Mouse (Mus musculus) fat pad, adult 2 months (tissue): ENCODE results near the gene Myo9a.
"Not testable (repeated sequence)": the region's sequence is repeated elsewhere in the genome, so short reads cannot be mapped to it uniquely, and the experiment has no call there.

Source experiments
- DNase-seq: peaks from one replicate; pipeline ENCODE4 v3.0.0-alpha.2; 2011; ENCODE audit warnings: low read depth, low spot score; ENCODE audit errors: extremely low read depth

The Myo9a gene

DNA sequence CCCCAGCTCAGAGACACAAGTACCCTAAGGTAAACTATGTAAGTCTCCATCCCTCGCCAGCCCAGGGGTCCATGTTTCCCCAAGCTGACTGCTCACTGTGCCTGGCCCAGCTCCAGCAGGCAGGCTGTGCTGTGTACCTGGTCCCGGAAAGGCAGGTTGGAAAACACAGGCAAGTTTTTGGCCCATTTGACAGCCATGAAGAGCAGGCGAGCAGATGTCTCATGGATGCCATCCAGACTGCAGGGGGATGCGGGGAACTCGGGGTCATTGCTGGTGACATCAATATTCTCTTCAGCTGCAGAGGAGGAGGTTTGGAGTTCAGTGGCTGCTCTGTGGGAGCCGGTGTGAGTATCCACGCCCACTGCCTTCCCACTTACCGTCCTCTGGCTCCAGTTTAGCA, 197.5 kb downstream of the Myo9a start:
- no peak for DNase-seq

DNA sequence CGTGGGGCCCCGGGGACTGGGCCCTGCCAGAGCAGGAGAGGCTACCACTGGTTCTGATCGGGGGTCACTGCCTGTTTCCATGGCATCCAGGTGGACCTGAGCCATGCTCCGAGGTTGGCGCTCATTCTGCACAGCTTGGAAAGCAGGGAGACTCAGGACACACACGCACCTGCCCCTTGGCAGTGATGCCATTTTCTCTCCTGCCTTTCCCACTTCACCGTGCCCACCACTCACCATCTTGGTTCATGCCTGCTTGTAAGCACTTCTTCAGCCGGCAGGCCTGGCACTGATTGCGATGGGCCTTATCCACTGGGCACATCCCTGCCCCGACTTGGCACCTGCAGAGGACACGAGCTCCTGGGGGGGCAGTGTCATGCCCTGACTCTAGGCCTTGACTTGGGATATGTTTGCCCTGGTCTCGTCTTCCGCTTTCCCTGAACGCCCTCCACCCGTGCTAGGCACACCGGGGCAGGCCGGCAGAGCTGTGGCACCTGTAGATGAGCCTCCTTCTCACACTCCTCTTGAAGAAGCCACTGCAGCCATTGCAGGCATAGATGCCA, 198.1 kb downstream of the Myo9a start:
- DNase-seq, result no peak

DNA sequence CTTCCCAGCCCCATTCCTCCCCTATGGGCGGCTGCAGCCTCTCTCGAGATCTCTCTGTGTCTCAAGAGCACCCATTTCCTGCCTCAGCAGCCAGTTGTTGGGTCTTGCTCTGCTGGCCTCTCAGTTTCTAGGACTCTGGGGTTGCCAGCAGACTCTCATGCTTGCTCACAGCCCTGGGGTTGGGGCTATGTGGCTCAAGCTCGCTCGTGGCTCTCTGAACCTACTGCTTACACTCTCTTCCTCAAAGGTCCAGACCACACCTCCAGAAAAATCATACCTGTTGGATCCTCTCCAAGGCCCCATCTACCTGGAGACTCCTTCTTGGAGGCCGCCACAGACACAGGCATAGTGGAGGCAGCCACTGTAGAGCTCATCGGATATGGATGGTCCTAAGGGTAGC, 198.8 kb downstream of the Myo9a start:
- DNase-seq, result no peak

DNA sequence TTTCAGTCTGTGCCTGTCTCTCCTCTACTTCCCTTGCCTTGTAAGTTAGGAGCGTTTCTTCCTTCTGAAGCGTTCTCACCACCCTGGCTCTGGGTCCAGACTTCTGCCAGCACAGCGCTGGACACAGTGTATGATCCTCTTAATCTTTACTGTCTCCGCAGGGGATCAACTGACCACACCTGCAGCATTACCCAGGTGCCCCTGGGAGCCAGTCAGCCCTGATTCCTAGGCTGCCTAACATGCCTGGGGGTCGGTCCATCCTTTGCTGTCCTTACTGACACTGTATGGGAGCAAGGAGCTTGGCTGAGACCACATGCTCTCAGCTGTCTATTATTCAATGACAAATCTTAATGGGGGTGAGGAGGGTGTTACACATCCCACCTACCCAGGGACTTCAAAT, 199.3 kb downstream of the Myo9a start:
- DNase-seq, result no peak

- no peak for DNase-seq
Observed at GRCm38 (mm10) chr9:59951001-59951750, 200.5 kb downstream of the Myo9a start.

GRCm38 (mm10) chr9:59951943-59952342, 201.2 kb downstream of the Myo9a start:
- DNase-seq, result no peak

GRCm38 (mm10) chr9:59952515-59953070, 201.9 kb downstream of the Myo9a start:
- DNase-seq, result no peak

DNA sequence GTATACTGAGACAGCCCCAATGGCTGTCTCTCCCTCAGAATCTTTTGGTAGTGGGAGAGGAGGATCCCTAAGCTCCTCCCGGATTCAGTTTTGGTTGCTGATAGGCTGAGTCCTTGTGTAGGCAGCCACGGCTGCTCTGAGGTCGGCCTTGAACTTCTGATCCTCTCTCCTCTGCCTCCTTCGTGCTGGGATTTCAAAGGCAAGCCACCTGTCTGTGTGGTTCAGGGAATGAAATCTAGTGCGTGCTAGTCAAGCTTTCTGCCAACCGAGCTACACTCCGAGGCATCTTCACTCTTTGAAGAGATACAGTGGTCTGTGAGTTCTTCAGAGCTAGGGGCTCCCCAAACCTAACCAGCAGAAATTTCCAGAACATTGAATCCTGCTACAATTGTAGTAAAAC, 202.9 kb downstream of the Myo9a start:
- DNase-seq, result no peak

GRCm38 (mm10) chr9:59955199-59955598, 204.5 kb downstream of the Myo9a start:
- DNase-seq, result no peak

GRCm38 (mm10) chr9:59955692-59956091, 205.0 kb downstream of the Myo9a start:
- DNase-seq, result no peak

DNA sequence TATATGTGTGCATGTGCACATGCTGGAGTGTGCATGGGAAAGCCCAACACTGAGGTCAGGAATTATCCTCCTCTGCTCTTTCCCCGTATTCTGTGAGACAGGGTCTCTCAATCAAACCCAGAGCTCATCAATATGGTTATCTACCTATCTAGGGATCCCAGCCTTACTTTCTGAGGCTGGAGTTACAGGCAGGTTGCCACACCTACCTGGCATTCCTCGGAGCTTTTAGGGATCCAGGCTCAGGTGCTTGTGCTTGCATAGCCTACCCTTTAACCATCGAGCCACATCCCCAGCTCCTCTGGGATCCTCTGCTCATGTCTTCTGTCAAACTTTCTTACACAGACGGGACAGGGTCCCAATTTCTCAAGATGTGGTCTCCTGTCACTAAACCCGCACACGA, 205.8 kb downstream of the Myo9a start:
- no peak for DNase-seq

DNA sequence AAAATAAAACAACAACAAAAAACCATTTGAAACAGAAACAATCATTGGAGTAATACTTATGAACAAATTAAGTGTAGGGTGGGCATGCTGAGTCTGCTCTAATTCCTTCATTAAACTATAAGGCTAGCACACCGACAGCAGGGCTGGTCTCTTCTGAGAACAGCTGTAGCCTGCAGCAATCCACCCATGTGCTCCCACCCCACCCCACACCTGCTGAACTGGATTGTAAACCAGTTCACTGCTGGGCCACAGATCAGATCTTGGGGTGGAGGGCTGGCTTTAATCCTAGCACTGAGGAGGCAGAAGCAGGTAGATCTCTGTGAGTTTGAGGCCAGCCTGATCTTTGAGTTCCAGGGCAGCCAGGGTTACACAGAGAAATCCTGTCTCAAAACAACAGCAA, 207.4 kb downstream of the Myo9a start:
- DNase-seq, result not testable (repeated sequence)

DNA sequence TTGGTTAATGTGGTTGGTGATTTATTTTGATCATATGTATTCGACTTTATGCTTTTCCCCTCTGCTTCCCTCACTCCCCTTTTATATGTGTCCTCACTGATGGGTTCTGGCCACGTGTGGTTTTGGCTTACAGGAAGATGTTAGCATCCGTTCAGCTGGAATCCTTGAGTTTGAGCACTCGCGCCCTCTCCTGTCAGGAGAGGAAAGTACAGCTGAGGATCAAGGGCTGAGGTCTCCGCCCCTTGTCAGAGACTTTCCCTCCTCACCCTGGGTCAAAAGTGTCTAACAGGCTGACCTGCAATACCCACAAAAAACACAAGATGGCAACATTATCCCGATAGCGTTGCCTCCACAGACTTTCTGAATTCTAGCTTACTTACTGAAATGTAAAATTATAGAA, 208.6 kb downstream of the Myo9a start:
- DNase-seq, result no peak

- no peak for DNase-seq
Observed at GRCm38 (mm10) chr9:59960559-59960958, 209.9 kb downstream of the Myo9a start, which contains the start of gene Nr2e3. TSS of gene Nr2e3 (minus strand) at chr9:59960659.

DNA sequence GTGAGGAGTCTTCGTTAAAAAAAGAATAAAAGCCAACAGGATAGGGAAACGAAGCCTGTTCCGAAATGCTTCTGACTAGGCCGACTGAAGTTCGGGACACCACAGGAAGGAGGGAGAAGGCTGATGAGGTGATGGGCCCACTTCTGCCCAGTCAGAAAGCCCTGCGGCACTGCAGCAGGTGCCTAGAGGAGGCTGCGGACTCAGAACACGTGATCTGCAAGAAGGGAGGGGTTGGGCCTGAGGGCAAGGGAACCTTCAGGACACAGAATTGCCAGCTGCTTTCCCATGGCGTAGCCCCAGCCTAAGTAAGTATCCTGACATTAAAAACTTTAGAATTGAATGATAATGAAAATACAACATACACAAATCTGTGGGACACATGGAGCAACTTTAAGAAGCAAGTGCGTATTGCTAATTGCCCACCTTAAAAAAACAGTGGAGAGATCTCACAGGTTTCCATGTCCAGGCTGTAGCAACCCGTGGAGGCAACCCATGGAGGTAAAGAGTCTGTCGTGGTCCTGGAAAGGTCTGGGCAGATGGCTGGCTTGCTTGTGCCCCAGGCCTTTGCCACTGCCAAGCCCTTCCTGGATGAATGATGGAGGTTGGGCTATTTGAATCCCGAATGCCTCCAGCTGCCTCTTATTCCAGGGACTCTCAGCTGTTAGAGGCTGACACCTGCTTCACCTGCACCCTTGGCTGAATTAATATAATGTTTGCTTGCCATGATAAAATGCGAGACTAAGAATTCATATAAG, 210.7 kb downstream of the Myo9a start:
- DNase-seq, result no peak

GRCm38 (mm10) chr9:59964367-59964766, 213.7 kb downstream of the Myo9a start:
- DNase-seq, result peak; percentile 33

- DNase-seq, result no peak
Observed at GRCm38 (mm10) chr9:59965046-59965445, 214.3 kb downstream of the Myo9a start.

- DNase-seq, result no peak
Observed at GRCm38 (mm10) chr9:59969383-59969782, 218.7 kb downstream of the Myo9a start.

GRCm38 (mm10) chr9:59971263-59971662, 220.6 kb downstream of the Myo9a start:
- no peak for DNase-seq
